Mouse (Mus musculus) kidney, adult 9 months (tissue): ENCODE measurements around the gene Sh3bp4.

Experiments
- DNase-seq: peaks from one replicate; pipeline ENCODE4 v3.0.0; 2022

Gene Sh3bp4

GRCm38 (mm10) chr1:89070103-89070700 is at the start of gene Sh3bp4:
TSS of gene Sh3bp4 (plus strand) at chr1:89070415.
- DNase-seq = peak; percentile 99

DNA sequence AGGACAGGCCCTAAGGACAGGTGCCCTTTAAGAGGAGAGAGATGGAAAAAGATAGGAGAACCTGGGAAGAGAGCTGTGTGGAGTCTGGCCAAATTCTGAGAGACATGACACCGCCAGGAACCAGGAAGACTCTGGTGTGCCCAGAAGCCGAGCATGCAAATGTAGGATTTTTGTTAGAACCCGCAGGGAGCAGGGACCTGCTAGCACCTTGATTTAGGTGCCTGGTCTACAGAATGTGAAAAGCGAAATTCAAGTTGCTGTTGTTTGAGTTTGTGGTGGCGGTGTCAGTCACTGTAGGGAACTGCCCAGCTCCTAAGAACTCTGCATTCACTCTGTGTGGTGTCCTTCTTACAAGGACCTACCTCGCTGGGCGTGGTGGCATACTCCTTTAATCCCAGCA is 47.2 kb upstream of the Sh3bp4 start:
- DNase-seq = no peak

DNA sequence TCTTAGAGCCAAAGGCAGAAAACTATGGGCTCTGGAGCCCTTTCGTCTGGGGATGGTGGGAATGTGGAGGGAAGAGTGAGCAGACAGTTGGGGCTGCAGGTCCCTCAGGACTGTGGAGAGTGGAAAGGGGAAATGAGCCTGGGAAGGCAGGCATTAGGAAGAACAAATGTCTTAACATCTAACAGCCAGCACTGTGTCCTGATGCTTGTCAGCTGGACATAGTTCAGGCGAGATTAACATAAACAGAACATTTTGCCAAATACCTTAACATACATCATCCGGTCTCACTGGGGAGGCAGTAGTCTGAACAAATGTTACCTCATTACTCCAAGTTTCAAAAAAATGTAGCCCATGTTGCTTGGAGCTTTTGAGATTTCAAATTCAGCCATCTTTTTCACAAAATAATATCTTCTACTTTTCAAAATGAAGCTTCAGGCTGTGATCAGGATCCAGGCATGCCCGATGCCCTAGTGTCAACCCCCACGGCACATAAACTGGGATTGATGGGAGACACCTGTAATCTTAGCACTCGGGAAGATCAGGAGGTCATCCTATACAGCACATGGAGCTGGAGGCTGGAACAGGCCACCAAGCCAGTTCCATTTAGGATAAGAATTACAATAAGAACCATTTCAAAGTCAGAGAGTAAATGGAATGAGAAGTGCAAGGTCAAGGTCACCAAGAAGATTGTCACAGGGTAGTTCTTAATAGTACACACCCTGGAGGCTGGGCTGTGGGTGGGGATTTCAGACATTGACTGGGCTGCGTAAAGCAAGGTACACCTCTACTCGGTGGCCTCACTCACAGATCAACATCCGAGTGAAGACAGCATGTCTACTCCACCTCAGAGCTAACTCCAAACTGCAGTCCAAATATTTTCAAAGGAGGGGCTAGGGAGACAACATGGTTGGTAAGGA is 45.3 kb upstream of the Sh3bp4 start:
- DNase-seq = peak; percentile 30

GRCm38 (mm10) chr1:89026040-89026439 is 44.2 kb upstream of the Sh3bp4 start:
- peak; percentile 93 for DNase-seq

DNA sequence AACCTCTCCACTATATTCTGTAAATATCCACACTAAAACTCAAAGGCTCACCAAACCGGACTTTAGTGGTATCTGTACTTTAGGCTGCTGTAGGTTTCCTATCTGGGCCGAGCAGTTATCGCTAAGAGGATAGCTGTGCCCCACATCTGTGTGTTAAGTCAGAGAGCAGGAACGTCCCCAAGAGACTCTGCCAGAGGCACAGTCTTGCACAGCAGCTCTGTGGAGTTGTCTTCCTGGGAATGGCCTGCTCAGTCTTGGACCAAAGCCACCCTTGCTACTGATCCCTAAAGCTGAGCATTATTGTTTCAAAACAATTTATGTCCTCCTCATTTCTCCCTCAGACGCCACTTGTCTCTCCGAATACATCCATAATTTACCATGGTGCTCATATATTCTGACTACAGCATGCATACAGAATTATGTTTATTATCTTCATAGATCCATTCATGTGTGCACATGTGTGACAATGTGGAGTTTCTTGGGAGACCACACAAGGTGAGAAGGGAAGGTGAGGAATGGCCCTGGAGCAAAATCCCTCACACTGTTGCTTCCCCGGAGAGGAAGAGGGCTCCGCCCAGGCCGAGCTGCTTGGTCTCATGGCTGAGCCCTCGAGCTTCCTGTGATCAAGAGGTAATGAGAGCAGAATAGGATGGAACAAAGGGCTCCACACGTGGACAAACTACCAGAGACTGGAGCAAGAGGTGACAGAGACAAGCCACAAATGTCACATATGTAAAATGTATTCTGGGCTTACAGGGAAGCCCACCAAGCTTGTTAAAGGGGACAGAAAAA is 40.9 kb upstream of the Sh3bp4 start:
- no peak for DNase-seq

GRCm38 (mm10) chr1:89033661-89034060 is 36.6 kb upstream of the Sh3bp4 start:
- DNase-seq = no peak

DNA sequence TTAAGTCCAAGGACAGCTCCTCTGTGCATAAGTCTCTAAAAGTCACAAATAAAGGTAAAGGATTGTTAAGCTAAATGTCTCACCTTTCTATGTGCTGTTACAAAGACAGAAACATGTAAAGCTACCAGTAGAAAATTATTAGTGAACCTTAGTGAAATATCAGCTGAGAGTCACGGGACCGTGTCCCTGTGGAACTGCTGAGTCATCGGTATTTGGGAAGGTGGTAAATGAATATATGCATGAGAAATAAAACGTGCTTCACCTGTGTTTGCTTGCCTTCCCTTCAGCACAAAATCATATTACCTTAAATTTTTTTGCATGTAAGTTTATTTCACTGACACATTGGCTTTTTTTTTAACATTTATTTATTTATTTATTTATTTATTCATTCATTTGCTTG is 36.2 kb upstream of the Sh3bp4 start:
- DNase-seq = peak; percentile 54

DNA sequence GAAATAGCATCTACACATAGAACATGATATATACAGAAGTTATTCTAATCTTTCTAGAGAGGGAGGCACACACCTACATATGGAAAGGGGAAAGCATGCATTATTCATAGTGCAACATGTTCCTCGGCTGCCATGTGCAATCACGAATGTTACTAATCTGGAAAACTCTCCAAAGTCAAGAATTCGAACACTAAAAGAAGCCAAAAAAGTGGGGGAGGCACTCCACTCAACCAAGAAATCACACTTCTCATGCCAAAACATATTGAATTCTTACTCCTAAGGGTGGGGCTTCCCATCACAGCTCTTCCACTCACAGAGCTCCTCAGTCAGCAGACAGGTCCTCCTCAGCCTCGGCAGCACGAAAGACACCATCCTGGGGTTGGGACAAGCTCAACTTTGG is 35.1 kb upstream of the Sh3bp4 start:
- DNase-seq = no peak

DNA sequence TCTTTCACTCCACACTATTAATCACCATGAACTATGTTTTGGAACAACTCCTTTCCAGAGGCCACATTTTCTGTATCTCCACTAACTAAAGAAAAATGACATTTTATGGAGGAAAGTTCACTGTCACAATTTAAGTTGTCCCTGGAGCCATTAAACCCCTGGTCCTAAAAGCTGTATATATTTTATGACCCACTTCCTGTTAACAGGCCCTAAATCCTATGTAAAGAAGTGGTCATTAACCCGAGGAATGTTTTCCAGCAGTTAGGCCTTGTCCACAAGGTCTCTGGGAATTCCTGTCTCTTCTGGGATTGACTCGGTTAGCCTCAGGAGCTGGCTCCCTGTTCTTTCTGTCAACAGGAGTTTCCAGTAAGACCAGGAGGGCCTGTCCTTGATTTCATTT is 30.4 kb upstream of the Sh3bp4 start:
- no peak for DNase-seq

GRCm38 (mm10) chr1:89041290-89041689 is 28.9 kb upstream of the Sh3bp4 start:
- DNase-seq = peak; percentile 38

GRCm38 (mm10) chr1:89042081-89042480 is 28.1 kb upstream of the Sh3bp4 start:
- no peak for DNase-seq

- DNase-seq = no peak
These were observed 27.3 kb upstream of the Sh3bp4 start for GRCm38 (mm10) chr1:89042956-89043355.

DNA sequence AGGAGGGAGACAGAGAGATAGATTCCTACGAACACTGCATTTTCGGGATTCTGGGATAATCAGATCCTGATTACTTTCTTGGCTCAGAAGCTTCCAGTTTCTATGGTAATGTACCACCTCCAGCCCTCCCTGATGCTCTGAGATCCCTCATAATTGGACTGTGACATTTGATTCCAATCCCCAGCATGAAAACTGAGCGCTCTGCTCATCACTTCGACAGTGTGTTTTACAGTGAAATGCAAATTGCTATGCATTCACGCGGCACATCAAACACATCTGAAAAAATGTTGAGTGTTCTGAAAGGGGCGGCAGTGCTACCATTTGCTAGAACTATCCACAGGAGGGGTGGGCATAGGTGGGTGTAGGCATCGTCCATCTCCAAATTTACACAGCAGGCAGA is 24.8 kb upstream of the Sh3bp4 start:
- DNase-seq = no peak

DNA sequence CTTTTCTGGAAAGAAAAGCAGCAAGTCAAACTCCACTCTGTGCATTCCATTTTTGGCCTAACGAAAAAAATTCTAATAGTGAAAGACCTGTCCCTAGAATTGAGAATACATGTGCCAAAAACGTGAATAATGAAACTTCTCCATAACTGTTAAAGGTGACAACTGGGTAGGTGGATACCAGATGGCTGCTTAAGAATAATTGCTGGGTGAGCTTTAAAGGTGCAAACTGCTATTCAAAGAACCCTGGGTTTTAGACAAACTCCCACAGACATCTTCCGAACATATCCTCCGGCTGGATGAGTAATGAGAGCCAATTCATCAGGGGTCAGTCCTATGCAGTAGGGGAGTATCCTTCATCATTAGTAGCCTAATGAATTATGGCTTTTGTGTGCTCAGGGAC is 20.7 kb upstream of the Sh3bp4 start:
- no peak for DNase-seq

GRCm38 (mm10) chr1:89056175-89056574 is 14.0 kb upstream of the Sh3bp4 start:
- DNase-seq = no peak

DNA sequence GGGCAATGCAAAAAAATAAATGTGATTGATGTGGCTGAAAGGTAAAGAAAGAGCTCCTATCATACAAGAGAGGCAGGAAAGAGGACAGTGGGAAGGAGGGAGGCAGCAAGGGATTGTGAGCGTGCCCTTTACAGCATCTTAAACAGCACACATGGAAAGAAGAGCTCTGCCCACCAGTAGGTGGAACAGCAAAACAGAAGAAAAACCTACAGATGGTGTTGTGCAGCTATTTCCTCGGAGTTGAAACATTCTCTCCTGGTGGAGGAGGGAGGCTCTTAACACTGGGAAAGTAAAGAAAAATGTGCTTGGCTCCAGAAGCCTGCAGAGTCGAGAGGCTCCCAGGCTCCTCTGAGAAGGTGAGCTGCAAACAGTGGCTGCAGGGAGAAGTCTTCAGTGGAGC is 12.8 kb upstream of the Sh3bp4 start:
- DNase-seq = no peak

GRCm38 (mm10) chr1:89058011-89058410 is 12.2 kb upstream of the Sh3bp4 start:
- no peak for DNase-seq

DNA sequence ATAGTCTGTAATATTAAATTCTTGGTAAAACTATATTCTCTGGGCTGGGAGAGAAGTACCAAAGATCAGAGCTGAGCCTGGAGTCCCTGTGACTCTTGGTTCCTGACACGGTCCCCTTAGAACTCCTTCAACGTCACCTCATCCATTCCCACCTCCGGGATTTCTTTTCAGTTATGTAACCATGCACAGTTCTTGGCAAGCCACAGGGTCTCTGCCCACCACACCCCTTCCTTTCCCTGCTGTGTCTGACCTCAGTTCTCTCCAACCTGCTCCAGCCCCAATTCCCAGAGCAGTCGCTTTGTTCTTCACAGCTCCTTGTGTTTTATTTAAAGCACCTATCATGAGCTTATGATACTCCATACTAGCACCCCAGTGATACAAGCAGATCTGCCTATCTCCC is 7.2 kb upstream of the Sh3bp4 start:
- DNase-seq = peak; percentile 36

DNA sequence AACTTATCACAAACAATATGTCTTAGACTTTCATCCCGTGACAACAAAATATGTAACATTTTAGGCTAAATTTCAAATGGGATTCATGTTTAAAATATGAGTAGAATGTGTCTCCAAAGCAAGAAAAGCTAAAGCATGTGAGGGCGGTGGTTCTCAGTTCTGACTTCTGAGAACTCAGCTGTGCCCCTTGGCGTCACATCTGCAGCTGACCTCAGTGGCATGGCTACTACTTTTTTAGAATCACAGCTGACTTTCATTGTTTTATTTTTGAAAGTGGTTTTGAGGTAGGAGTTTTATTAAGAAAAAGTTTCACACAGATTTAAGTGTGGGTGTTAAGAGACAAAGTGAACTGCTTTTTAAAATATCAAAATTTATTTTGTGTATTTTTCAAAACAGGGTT is 6.4 kb upstream of the Sh3bp4 start:
- no peak for DNase-seq

GRCm38 (mm10) chr1:89068812-89069211 is 1.4 kb upstream of the Sh3bp4 start:
- DNase-seq = no peak

GRCm38 (mm10) chr1:89069479-89070102 is 624 bp upstream of the Sh3bp4 start:
- no peak for DNase-seq

- peak; percentile 41 for DNase-seq
These were observed 701 bp downstream of the Sh3bp4 start for GRCm38 (mm10) chr1:89070871-89071361.
